Mouse (Mus musculus): ENCODE results near the gene Csf2rb. TPM values are rescaled to one million over a fixed set of nuclear protein-coding genes. Genes with fewer than 3 reads are reported as not detected.

The Csf2rb gene
- total RNA-seq, 1 experiment from 2014 or later = 134 TPM

Other genes starting within 250 kb of the Csf2rb start
- gene Cacng2, start 205.7 kb upstream of the Csf2rb start, total RNA-seq (2017) = not detected in 3 replicates
- gene Ift27, start 151.6 kb upstream of the Csf2rb start, total RNA-seq (2017) = 3.5 to 8.9 TPM (median 4.7 TPM) in 3 replicates
- 0.49 TPM in 1 of 3 replicates, not detected in the others for gene Pvalb, start 119.4 kb upstream of the Csf2rb start, total RNA-seq (2017)
- gene Ncf4, start 81.0 kb upstream of the Csf2rb start, total RNA-seq (2017) = 206 to 223 TPM (median 216 TPM) in 3 replicates
- 7.1 to 15.7 TPM (median 8.0 TPM) in 3 replicates for gene Csf2rb2, start 20.0 kb upstream of the Csf2rb start, total RNA-seq (2017)
- 5.0 TPM in 1 of 3 replicates, not detected in the others for gene Tex33, start 70.2 kb downstream of the Csf2rb start, total RNA-seq (2017)
- 2.2 TPM in 1 of 3 replicates, not detected in the others for gene Tst, start 80.2 kb downstream of the Csf2rb start, total RNA-seq (2017)
- 5.8 to 10.2 TPM (median 8.7 TPM) in 3 replicates for gene Mpst, start 80.7 kb downstream of the Csf2rb start, total RNA-seq (2017)
- gene Kctd17, start 102.8 kb downstream of the Csf2rb start, total RNA-seq (2017) = 4.6 to 6.1 TPM (median 5.0 TPM) in 3 replicates
- 0.58 TPM in 1 of 3 replicates, not detected in the others for gene Tmprss6, start 142.9 kb downstream of the Csf2rb start, total RNA-seq (2017)
- gene Il2rb, start 169.5 kb downstream of the Csf2rb start, total RNA-seq (2017) = 102 to 350 TPM (median 102 TPM) in 3 replicates
- gene C1qtnf6, start 205.7 kb downstream of the Csf2rb start, total RNA-seq (2017) = 0.67 to 0.87 TPM in 2 of 3 replicates, not detected in the other
- 0.10 to 0.29 TPM in 2 of 3 replicates, not detected in the other for gene Sstr3, start 218.9 kb downstream of the Csf2rb start, total RNA-seq (2017)
- gene Rac2, start 247.0 kb downstream of the Csf2rb start, total RNA-seq (2017) = 125 to 216 TPM (median 199 TPM) in 3 replicates